Mouse (Mus musculus): ENCODE results near the gene Phf21b.

GRCm38 (mm10) chr15:84754987-84755386 lies 100.9 kb downstream of the Phf21b start:
- TF ChIP-seq CTCF (conservative IDR thresholded peaks at IDR 0.05; ENCODE audit: low read length) (peak; percentile 94), POU5F1 (IDR thresholded peaks at IDR 0.05; ENCODE audit: borderline replicate concordance, low read length) (no peak), NANOG (IDR thresholded peaks at IDR 0.05; ENCODE audit: borderline replicate concordance, low read length) (no peak)
